In genomic region chr19:53073521-53073920, GRCm38 (mm10) we compare ENCODE assay signal across 16 mouse cellular contexts. TPM values are rescaled to one million over a fixed set of nuclear protein-coding genes. Genes with fewer than 3 reads are reported as not detected.
DNase-seq lines count a peak whose midpoint lies in the region; ATAC-seq and TF ChIP-seq lines count a peak whose summit lies in the region.
"Had no signal": no experiment of that assay in that cellular context is flagged by ENCODE, and none has a peak within 500 bp of the region (broad histone marks: within the 10 kb centered on the region; RNA-seq: fewer than 3 reads in every experiment).

No protein-coding gene starts in this region.

- 97% methylated on average over 4 of the region's 4 CpGs for WGBS in hindbrain, embryonic 11.5 days
- WGBS in cerebellum, adult 2 months: 98% methylated on average over 4 of the region's 4 CpGs

- no peak for ATAC-seq in CD4-positive, CD25-positive, alpha-beta regulatory T cell, adult 4 months
- peak; percentile 61; the same call in 1 of the 2 replicates for ATAC-seq in erythroblast, adult 5-6 weeks (replicated peaks; ENCODE audit: low FRiP score, poor library complexity, severe bottlenecking)
- no peak for ATAC-seq in hindbrain, embryonic 11.5 days (ENCODE audit: low FRiP score)
- ATAC-seq: hindbrain, postnatal 0 days had no signal

- no peak overlapping the region for H3K27ac ChIP-seq in left cerebral cortex, adult 2 months
- no peak overlapping the region for H3K27ac ChIP-seq in hindbrain, embryonic 11.5 days (ENCODE audit: low read depth, low read length)
- H3K27ac ChIP-seq in cerebellum, adult 2 months (ENCODE audit: insufficient read depth, low read length): no peak overlapping the region
- H3K27ac ChIP-seq: embryonic facial prominence, embryonic 13.5 days; hindbrain, postnatal 0 days had no signal

- no peaks in the 10 kb centered on the region for H3K9me3 ChIP-seq in hindbrain, embryonic 11.5 days (ENCODE audit: control insufficient read depth, low read length)
- H3K9me3 ChIP-seq: embryonic facial prominence, embryonic 13.5 days had no signal

- peak; percentile 8 for TF ChIP-seq CTCF in left cerebral cortex, adult 2 months (IDR thresholded peaks at IDR 0.05)
- no peak for TF ChIP-seq CTCF in cerebellum, adult 2 months (IDR thresholded peaks at IDR 0.05; ENCODE audit: borderline replicate concordance, insufficient read depth, low read depth, low read length)

- TF ChIP-seq POLR2A in cerebellum, adult 2 months (IDR thresholded peaks at IDR 0.05; ENCODE audit: borderline replicate concordance, insufficient read depth, low read length): no peak

- H3K27me3 ChIP-seq in hindbrain, embryonic 11.5 days (ENCODE audit: control insufficient read depth, insufficient read depth, low read length): no peaks in the 10 kb centered on the region
- H3K27me3 ChIP-seq in cerebellum, adult 2 months (ENCODE audit: control insufficient read depth, insufficient read depth, low read length): no peaks in the 10 kb centered on the region
- H3K27me3 ChIP-seq: embryonic facial prominence, embryonic 13.5 days; heart, embryonic 12.5 days had no signal

- DNase-seq in CD4-positive, CD25-positive, alpha-beta regulatory T cell, adult 2 months (ENCODE audit: low read depth, low spot score): peak; percentile 15
- no peak for DNase-seq in left cerebral cortex, adult 2 months (ENCODE audit: extremely low spot score in 1 of 2, low spot score in 2 of 2)
- DNase-seq in left cerebral cortex, postnatal 36 days (ENCODE audit: low spot score in 2 of 2): no peak
- DNase-seq in 416B (ENCODE audit: low read depth): peak; percentile 48
- no peak for DNase-seq in hindbrain, embryonic 11.5 days (ENCODE audit: low spot score)
- no peak for DNase-seq in cerebellum, adult 2 months
- DNase-seq: adrenal gland, postnatal 25 days; cerebellum, adult 18-20 months; forebrain, postnatal 0 days; right cerebral cortex, postnatal 4 days; thymus, postnatal 36 days had no signal

- intact Hi-C loops in left cerebral cortex, adult 2 months (cut with DNase I): no loop called here
- intact Hi-C loops in left cerebral cortex, postnatal 36 days (cut with DNase I): loop anchor here (5.0 kb wide), 1 partner anchor 69 kb away; the partner anchor contains the start of gene Add3

- no peak overlapping the region for H3K4me2 ChIP-seq in hindbrain, embryonic 11.5 days (replicated peaks; ENCODE audit: low read depth, low read length)
- H3K4me2 ChIP-seq: embryonic facial prominence, embryonic 13.5 days; heart, embryonic 12.5 days had no signal

- H3K4me3 ChIP-seq in left cerebral cortex, adult 2 months: no peak overlapping the region
- no peak overlapping the region for H3K4me3 ChIP-seq in hindbrain, embryonic 11.5 days (ENCODE audit: low read depth, low read length)
- no peak overlapping the region for H3K4me3 ChIP-seq in cerebellum, adult 2 months (replicated peaks; ENCODE audit: insufficient read depth, low read depth, low read length)
- H3K4me3 ChIP-seq: embryonic facial prominence, embryonic 13.5 days; heart, embryonic 12.5 days had no signal

- H3K36me3 ChIP-seq in hindbrain, embryonic 11.5 days (ENCODE audit: control insufficient read depth, insufficient read depth, low read length): no peaks in the 10 kb centered on the region
- H3K36me3 ChIP-seq: embryonic facial prominence, embryonic 13.5 days; heart, embryonic 12.5 days had no signal

- no peaks in the 10 kb centered on the region for H3K4me1 ChIP-seq in hindbrain, embryonic 11.5 days (replicated peaks; ENCODE audit: control insufficient read depth, insufficient read depth, low read length)
- peaks cover 19% of the 10 kb centered on the region for H3K4me1 ChIP-seq in cerebellum, adult 2 months (ENCODE audit: control insufficient read depth, insufficient read depth, low read length)

- H3K9ac ChIP-seq in hindbrain, embryonic 11.5 days (ENCODE audit: low read depth, low read length): no peak overlapping the region
- H3K9ac ChIP-seq: embryonic facial prominence, embryonic 13.5 days; forebrain, postnatal 0 days; heart, embryonic 12.5 days had no signal

RNA-seq across cellular contexts. Expression of gene Xpnpep1, which starts 33.5 kb away (rescaled TPM):
- 10 to 100 TPM; 51.1 to 85.0 TPM for polyA plus RNA-seq in CD4-positive, CD25-positive, alpha-beta regulatory T cell, adult 4 months (2017; shearing (Covaris generic))
- total RNA-seq in left cerebral cortex, adult 2 months (2021): 10 to 100 TPM; 67.1 to 72.6 TPM
- total RNA-seq in left cerebral cortex, postnatal 36 days (2021): 10 to 100 TPM; 61.8 to 70.3 TPM
- total RNA-seq in erythroblast, adult 5-6 weeks (2015; ENCODE audit: low replicate concordance): 17.1 and 32.0 TPM in 2 replicates
- total RNA-seq in erythroblast, adult 5-6 weeks (2017; ENCODE audit: low replicate concordance): 21.7 and 28.4 TPM in 2 replicates
- 132 and 163 TPM in 2 replicates for polyA plus RNA-seq in hindbrain, embryonic 11.5 days (2014; fragmentation: Nextera tagmentation; extraction: Ambion mirVana)
- 58.8 and 60.5 TPM in 2 replicates for polyA plus RNA-seq in cerebellum, adult 2 months (2012; rRNA removed)

Comparison
In these comparisons a context has a peak if more than half of its experiments do, and no peak if none do; other contexts are left out.
1. DNase-seq: peak in CD4-positive, CD25-positive, alpha-beta regulatory T cell, adult 2 months (single experiment) and 416B (single experiment); none in left cerebral cortex, adult 2 months (0 of 2), left cerebral cortex, postnatal 36 days (0 of 2), hindbrain, embryonic 11.5 days (single experiment) and cerebellum, adult 2 months (0 of 2).